In genomic region chr2:167064601-167065295, GRCm38 (mm10) we compare ENCODE assay signal across 8 mouse cellular contexts. TPM values are rescaled to one million over a fixed set of nuclear protein-coding genes. Genes with fewer than 3 reads are reported as not detected.
DNase-seq lines count a peak whose midpoint lies in the region; ATAC-seq and TF ChIP-seq lines count a peak whose summit lies in the region.

No protein-coding gene starts in this region.

- no peak for ATAC-seq in embryonic facial prominence, embryonic 14.5 days (ENCODE audit: low read depth)
- ATAC-seq in limb, embryonic 12.5 days (ENCODE audit: insufficient number of reproducible peaks, insufficient read depth, low FRiP score, low TSS enrichment, low read depth), result no peak
- no peak for ATAC-seq in neural tube, embryonic 15.5 days (ENCODE audit: low FRiP score)

- H3K4me3 ChIP-seq in left cerebral cortex, adult 2 months, result peak overlapping the region; percentile 97
- peak overlapping the region; percentile 67 for H3K4me3 ChIP-seq in embryonic facial prominence, embryonic 14.5 days (ENCODE audit: low read depth, low read length)
- peak overlapping the region; percentile 77 for H3K4me3 ChIP-seq in limb, embryonic 12.5 days (replicated peaks)
- peak overlapping the region; percentile 88 for H3K4me3 ChIP-seq in neural tube, embryonic 15.5 days (replicated peaks)

- no peaks in the 10 kb centered on the region for H3K27me3 ChIP-seq in embryonic facial prominence, embryonic 14.5 days (replicated peaks; ENCODE audit: control insufficient read depth, insufficient read depth, low read length)
- no peaks in the 10 kb centered on the region for H3K27me3 ChIP-seq in limb, embryonic 12.5 days
- H3K27me3 ChIP-seq in neural tube, embryonic 15.5 days (replicated peaks), result no peaks in the 10 kb centered on the region

- TF ChIP-seq CTCF in left cerebral cortex, adult 2 months (IDR thresholded peaks at IDR 0.05), result no peak; the same call in 1 of the 2 replicates

- peaks cover 30% of the 10 kb centered on the region for H3K36me3 ChIP-seq in embryonic facial prominence, embryonic 14.5 days (ENCODE audit: control insufficient read depth, insufficient read depth, low read length)
- peaks cover 29% of the 10 kb centered on the region for H3K36me3 ChIP-seq in limb, embryonic 12.5 days
- peaks cover 25% of the 10 kb centered on the region for H3K36me3 ChIP-seq in neural tube, embryonic 15.5 days

- H3K4me2 ChIP-seq in embryonic facial prominence, embryonic 14.5 days (ENCODE audit: low read depth, low read length), result peak overlapping the region; percentile 91
- H3K4me2 ChIP-seq in limb, embryonic 12.5 days, result peak overlapping the region; percentile 89
- H3K4me2 ChIP-seq in neural tube, embryonic 15.5 days, result peak overlapping the region; percentile 73

- intact Hi-C loops in left cerebral cortex, adult 2 months (cut with DNase I), result loop anchor here (5.0 kb wide), 2 partner anchors 123 to 428 kb away; partner anchors contain the start of genes Rnf114 and Spata2

- no peaks in the 10 kb centered on the region for H3K9me3 ChIP-seq in embryonic facial prominence, embryonic 14.5 days (ENCODE audit: control insufficient read depth, low read length)
- no peaks in the 10 kb centered on the region for H3K9me3 ChIP-seq in limb, embryonic 12.5 days
- no peaks in the 10 kb centered on the region for H3K9me3 ChIP-seq in neural tube, embryonic 15.5 days (replicated peaks)

- 27% methylated on average over 9 of the region's 9 CpGs for WGBS in embryonic facial prominence, embryonic 14.5 days
- 21% methylated on average over 9 of the region's 9 CpGs for WGBS in limb, embryonic 12.5 days
- 23% methylated on average over 9 of the region's 9 CpGs for WGBS in neural tube, embryonic 15.5 days

- peaks cover 16% of the 10 kb centered on the region for H3K4me1 ChIP-seq in embryonic facial prominence, embryonic 14.5 days (ENCODE audit: control insufficient read depth, insufficient read depth, low read length)
- peaks cover 30% of the 10 kb centered on the region for H3K4me1 ChIP-seq in limb, embryonic 12.5 days (replicated peaks)
- peaks cover 43% of the 10 kb centered on the region for H3K4me1 ChIP-seq in neural tube, embryonic 15.5 days

- H3K27ac ChIP-seq in left cerebral cortex, adult 2 months, result no peak overlapping the region
- H3K27ac ChIP-seq in embryonic facial prominence, embryonic 14.5 days (replicated peaks; ENCODE audit: low read depth, low read length), result peak overlapping the region; percentile 86
- H3K27ac ChIP-seq in limb, embryonic 12.5 days, result peak overlapping the region; percentile 90
- H3K27ac ChIP-seq in neural tube, embryonic 15.5 days (replicated peaks), result peak overlapping the region; percentile 4; the same call in 1 of the 2 replicates

- DNase-seq in left cerebral cortex, adult 2 months (ENCODE audit: extremely low spot score in 1 of 2, low spot score in 2 of 2), result no peak
- DNase-seq in left cerebral cortex, adult 11 months (ENCODE audit: low spot score), result no peak
- DNase-seq in embryonic facial prominence, embryonic 14.5 days (ENCODE audit: low spot score), result no peak
- no peak for DNase-seq in cerebellum, postnatal 4 days (ENCODE audit: low spot score in 2 of 2)
- DNase-seq in cerebellum, adult 11-12 months, result no peak
- DNase-seq in cerebellum, adult 11 months, result no peak

- H3K9ac ChIP-seq in embryonic facial prominence, embryonic 14.5 days (ENCODE audit: low read depth, low read length), result peak overlapping the region; percentile 89
- H3K9ac ChIP-seq in limb, embryonic 12.5 days (replicated peaks), result peak overlapping the region; percentile 95
- H3K9ac ChIP-seq in neural tube, embryonic 15.5 days (replicated peaks), result peak overlapping the region; percentile 53

RNA-seq across cellular contexts. Expression of gene Znfx1, which starts 1.9 kb away (rescaled TPM):
- total RNA-seq in left cerebral cortex, adult 2 months (2021), result 10 to 100 TPM; 76.7 to 80.7 TPM
- 9.5 and 10.2 TPM in 2 replicates for polyA plus RNA-seq in embryonic facial prominence, embryonic 14.5 days (2014; fragmentation: Nextera tagmentation; extraction: Ambion mirVana)
- polyA plus RNA-seq in limb, embryonic 12.5 days (2016; fragmentation: Nextera tagmentation; extraction: Ambion mirVana), result 6.7 and 8.4 TPM in 2 replicates
- polyA plus RNA-seq in neural tube, embryonic 15.5 days (2015; fragmentation: Nextera tagmentation; extraction: Ambion mirVana), result 8.4 and 8.8 TPM in 2 replicates

RNA-seq across cellular contexts. Expression of gene Ddx27, which starts 49.8 kb away (rescaled TPM):
- 10 to 100 TPM; 34.6 to 35.5 TPM for total RNA-seq in left cerebral cortex, adult 2 months (2021)
- 31.2 and 34.8 TPM in 2 replicates for polyA plus RNA-seq in embryonic facial prominence, embryonic 14.5 days (2014; fragmentation: Nextera tagmentation; extraction: Ambion mirVana)
- 62.8 and 65.1 TPM in 2 replicates for polyA plus RNA-seq in limb, embryonic 12.5 days (2016; fragmentation: Nextera tagmentation; extraction: Ambion mirVana)
- 32.5 and 42.8 TPM in 2 replicates for polyA plus RNA-seq in neural tube, embryonic 15.5 days (2015; fragmentation: Nextera tagmentation; extraction: Ambion mirVana)
